Mouse (Mus musculus): ENCODE data around the gene Yipf1. TPM values are rescaled to one million over a fixed set of nuclear protein-coding genes. Genes with fewer than 3 reads are reported as not detected.

Gene Yipf1
- polyA plus RNA-seq, 1 experiment from 2014 or later, result 71.7 TPM

GRCm38 (mm10) chr4:107306966-107307365 lies 7.2 kb upstream of the Yipf1 start, which contains the start of gene Dio1:
TSS of gene Dio1 (minus strand) at chr4:107307169.
- Histone ChIP-seq H3K9ac (replicated peaks; ENCODE audit: low read depth) (no peak within 1 kb of the TSS), H3K36me3 (ENCODE audit: insufficient read depth, low read length) (no peaks in the 10 kb centered on the region), H3K4me1 (ENCODE audit: insufficient read depth, low read depth, low read length) (no peaks in the 10 kb centered on the region), H3K4me2 (replicated peaks; ENCODE audit: low read depth, low read length) (no peak within 1 kb of the TSS), H3K4me3 (ENCODE audit: low read depth, low read length) (no peak within 1 kb of the TSS), H3K9me3 (ENCODE audit: low read length) (no peaks in the 10 kb centered on the region), H3K27me3 (replicated peaks; ENCODE audit: insufficient read depth, low read length) (no peaks in the 10 kb centered on the region), H3K27ac (ENCODE audit: low read length) (no peak within 1 kb of the TSS)
- ATAC-seq, result no peak
- WGBS, result 28% methylated on average over 6 of the region's 6 CpGs
- DNase-seq (ENCODE audit: low spot score), result no peak
- TF ChIP-seq CTCF (IDR thresholded peaks at IDR 0.05), result no peak
- no peak for TF ChIP-seq EP300 (IDR thresholded peaks at IDR 0.05)

- WGBS, result 5% methylated on average over 7 of the region's 7 CpGs
These were observed 279 bp downstream of the Yipf1 start for GRCm38 (mm10) chr4:107314479-107314805.

GRCm38 (mm10) chr4:107318646-107319045 lies 4.5 kb downstream of the Yipf1 start:
- no peak for ATAC-seq
- peaks cover 15% of the 10 kb centered on the region; the same call in 1 of the 2 replicates for H3K36me3 ChIP-seq (ENCODE audit: insufficient read depth, low read length)

More at GRCm38 (mm10) chr4:107314479-107314805, 279 bp downstream of the Yipf1 start:
- H3K27ac ChIP-seq (ENCODE audit: low read length), result no peak overlapping the region
- peak overlapping the region; percentile 43 for H3K9ac ChIP-seq (replicated peaks; ENCODE audit: low read depth)
- H3K4me1 ChIP-seq (ENCODE audit: insufficient read depth, low read depth, low read length), result peaks cover 11% of the 10 kb centered on the region; the same call in 1 of the 2 replicates
- DNase-seq (ENCODE audit: low spot score) (no peak), ATAC-seq (peak; percentile 22; the same call in 1 of the 2 replicates)
- TF ChIP-seq EP300 (IDR thresholded peaks at IDR 0.05), result no peak
- no peaks in the 10 kb centered on the region for H3K27me3 ChIP-seq (replicated peaks; ENCODE audit: insufficient read depth, low read length)
- H3K9me3 ChIP-seq (ENCODE audit: low read length), result no peaks in the 10 kb centered on the region
- no peaks in the 10 kb centered on the region for H3K36me3 ChIP-seq (ENCODE audit: insufficient read depth, low read length)
- H3K4me3 ChIP-seq (ENCODE audit: low read depth, low read length), result peak overlapping the region; percentile 47
- peak overlapping the region; percentile 65 for H3K4me2 ChIP-seq (replicated peaks; ENCODE audit: low read depth, low read length)

GRCm38 (mm10) chr4:107321041-107321440 lies 6.9 kb downstream of the Yipf1 start:
- TF ChIP-seq EP300 (IDR thresholded peaks at IDR 0.05) (no peak), CTCF (IDR thresholded peaks at IDR 0.05) (no peak)
- 83% methylated on average over 2 of the region's 2 CpGs for WGBS
- Histone ChIP-seq H3K36me3 (ENCODE audit: insufficient read depth, low read length) (peaks cover 15% of the 10 kb centered on the region; the same call in 1 of the 2 replicates), H3K9ac (replicated peaks; ENCODE audit: low read depth) (no peak overlapping the region), H3K4me1 (ENCODE audit: insufficient read depth, low read depth, low read length) (no peaks in the 10 kb centered on the region), H3K4me2 (replicated peaks; ENCODE audit: low read depth, low read length) (no peak overlapping the region), H3K4me3 (ENCODE audit: low read depth, low read length) (no peak overlapping the region), H3K9me3 (ENCODE audit: low read length) (no peaks in the 10 kb centered on the region), H3K27ac (ENCODE audit: low read length) (no peak overlapping the region), H3K27me3 (replicated peaks; ENCODE audit: insufficient read depth, low read length) (no peaks in the 10 kb centered on the region)
- ATAC-seq (no peak), DNase-seq (ENCODE audit: low spot score) (no peak)

More at GRCm38 (mm10) chr4:107318646-107319045, 4.5 kb downstream of the Yipf1 start:
- WGBS, result 72% methylated on average over 8 of the region's 8 CpGs
- Histone ChIP-seq H3K9ac (replicated peaks; ENCODE audit: low read depth) (no peak overlapping the region), H3K4me2 (replicated peaks; ENCODE audit: low read depth, low read length) (no peak overlapping the region), H3K27me3 (replicated peaks; ENCODE audit: insufficient read depth, low read length) (no peaks in the 10 kb centered on the region), H3K4me3 (ENCODE audit: low read depth, low read length) (no peak overlapping the region), H3K27ac (ENCODE audit: low read length) (no peak overlapping the region), H3K4me1 (ENCODE audit: insufficient read depth, low read depth, low read length) (peaks cover 8% of the 10 kb centered on the region; the same call in 1 of the 2 replicates), H3K9me3 (ENCODE audit: low read length) (no peaks in the 10 kb centered on the region)
- TF ChIP-seq EP300 (IDR thresholded peaks at IDR 0.05) (no peak), CTCF (IDR thresholded peaks at IDR 0.05) (no peak)
- no peak for DNase-seq (ENCODE audit: low spot score)

GRCm38 (mm10) chr4:107323113-107323512 lies 8.9 kb downstream of the Yipf1 start:
- H3K36me3 ChIP-seq (ENCODE audit: insufficient read depth, low read length), result peaks cover 17% of the 10 kb centered on the region; the same call in 1 of the 2 replicates
- no peak overlapping the region for H3K4me2 ChIP-seq (replicated peaks; ENCODE audit: low read depth, low read length)
- no peaks in the 10 kb centered on the region for H3K4me1 ChIP-seq (ENCODE audit: insufficient read depth, low read depth, low read length)
- WGBS, result 85% methylated on average over 2 of the region's 2 CpGs
- no peaks in the 10 kb centered on the region for H3K27me3 ChIP-seq (replicated peaks; ENCODE audit: insufficient read depth, low read length)
- H3K9me3 ChIP-seq (ENCODE audit: low read length), result no peaks in the 10 kb centered on the region
- H3K9ac ChIP-seq (replicated peaks; ENCODE audit: low read depth), result no peak overlapping the region
- ATAC-seq (no peak), DNase-seq (ENCODE audit: low spot score) (no peak)
- H3K4me3 ChIP-seq (ENCODE audit: low read depth, low read length), result no peak overlapping the region
- TF ChIP-seq EP300 (IDR thresholded peaks at IDR 0.05), result no peak
- TF ChIP-seq CTCF (IDR thresholded peaks at IDR 0.05), result no peak
- H3K27ac ChIP-seq (ENCODE audit: low read length), result no peak overlapping the region

- no peaks in the 10 kb centered on the region for H3K4me1 ChIP-seq (ENCODE audit: insufficient read depth, low read depth, low read length)
- ATAC-seq, result no peak
- no peak overlapping the region for H3K27ac ChIP-seq (ENCODE audit: low read length)
- H3K9ac ChIP-seq (replicated peaks; ENCODE audit: low read depth), result no peak overlapping the region
- peaks cover 10% of the 10 kb centered on the region; the same call in 1 of the 2 replicates for H3K36me3 ChIP-seq (ENCODE audit: insufficient read depth, low read length)
- H3K4me2 ChIP-seq (replicated peaks; ENCODE audit: low read depth, low read length), result no peak overlapping the region
- no peak for DNase-seq (ENCODE audit: low spot score)
- 96% methylated on average over 8 of the region's 8 CpGs for WGBS
- TF ChIP-seq EP300 (IDR thresholded peaks at IDR 0.05) (no peak), CTCF (IDR thresholded peaks at IDR 0.05) (no peak)
- H3K9me3 ChIP-seq (ENCODE audit: low read length), result no peaks in the 10 kb centered on the region
- H3K4me3 ChIP-seq (ENCODE audit: low read depth, low read length), result no peak overlapping the region
- H3K27me3 ChIP-seq (replicated peaks; ENCODE audit: insufficient read depth, low read length), result no peaks in the 10 kb centered on the region
These were observed 14.4 kb downstream of the Yipf1 start for GRCm38 (mm10) chr4:107328530-107328929.

- H3K9me3 ChIP-seq (ENCODE audit: low read length), result no peaks in the 10 kb centered on the region
- no peaks in the 10 kb centered on the region for H3K27me3 ChIP-seq (replicated peaks; ENCODE audit: insufficient read depth, low read length)
- H3K4me3 ChIP-seq (ENCODE audit: low read depth, low read length), result no peak overlapping the region
- H3K9ac ChIP-seq (replicated peaks; ENCODE audit: low read depth), result no peak overlapping the region
- TF ChIP-seq CTCF (IDR thresholded peaks at IDR 0.05), result peak; percentile 33
- no peak for TF ChIP-seq EP300 (IDR thresholded peaks at IDR 0.05)
- 0 out of 2 replicates have a peak, but pooled peaks cover 4% of the 10 kb centered on the region for H3K36me3 ChIP-seq (ENCODE audit: insufficient read depth, low read length)
- WGBS, result 95% methylated on average over 4 of the region's 4 CpGs
- no peaks in the 10 kb centered on the region for H3K4me1 ChIP-seq (ENCODE audit: insufficient read depth, low read depth, low read length)
- no peak for ATAC-seq
- H3K4me2 ChIP-seq (replicated peaks; ENCODE audit: low read depth, low read length), result no peak overlapping the region
- H3K27ac ChIP-seq (ENCODE audit: low read length), result no peak overlapping the region
- DNase-seq (ENCODE audit: low spot score), result no peak
These were observed 19.4 kb downstream of the Yipf1 start for GRCm38 (mm10) chr4:107333514-107333913.

All from lung, postnatal 0 days (tissue).